Mouse (Mus musculus): ENCODE measurements at regions not wholly inside any gene's neighbourhood (a gene's known extent, or its start where the extent isn't known, plus 50 kb on each side); places are given as distances from the start of the nearest gene placed in this dataset.

DNA sequence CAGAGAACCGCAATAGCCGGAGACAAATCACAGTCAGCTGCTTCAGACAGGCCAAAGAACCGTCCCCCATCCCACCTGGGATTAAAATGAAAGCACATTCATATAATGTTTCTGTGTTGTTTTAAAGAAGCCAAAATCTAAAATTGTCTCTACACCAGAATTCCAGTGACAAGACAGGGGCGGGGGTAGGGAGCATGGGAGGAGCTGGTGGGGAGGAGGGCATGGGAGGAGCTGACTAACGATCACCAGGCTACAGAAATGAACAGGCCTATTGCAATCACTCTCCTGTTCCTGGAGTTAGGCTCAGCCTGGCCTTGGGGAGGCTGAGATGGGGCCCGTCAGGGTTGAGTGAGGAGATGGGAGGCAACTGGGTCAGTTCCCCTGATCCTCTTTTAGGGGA lies 105.9 kb downstream of the Olfm1 start:
- TF ChIP-seq FOSL1 (IDR thresholded peaks at IDR 0.05; ENCODE audit: insufficient read depth, low read length, poor library complexity, severe bottlenecking) = no peak
- no peak for TF ChIP-seq MYOG (IDR thresholded peaks at IDR 0.05; ENCODE audit: control insufficient read depth, extremely low read depth, insufficient read length)
- TF ChIP-seq MAX (IDR thresholded peaks at IDR 0.05) = no peak
- TF ChIP-seq USF1 (IDR thresholded peaks at IDR 0.05; ENCODE audit: low read depth) = no peak
- no peaks in the 10 kb centered on the region for H3K79me3 ChIP-seq (ENCODE audit: low read depth)
- no peaks in the 10 kb centered on the region for H3K36me3 ChIP-seq (ENCODE audit: control insufficient read depth, insufficient read depth)
- peaks cover 31% of the 10 kb centered on the region for H3K27me3 ChIP-seq (ENCODE audit: control insufficient read depth, insufficient read depth, insufficient read length)
- H3K79me2 ChIP-seq (ENCODE audit: control insufficient read depth, insufficient read depth) = no peaks in the 10 kb centered on the region
- H3ac ChIP-seq (ENCODE audit: control insufficient read depth, insufficient read length, low read depth) = no peak overlapping the region
- H3K4me3 ChIP-seq (ENCODE audit: insufficient read depth, poor library complexity, severe bottlenecking) = no peak overlapping the region

DNA sequence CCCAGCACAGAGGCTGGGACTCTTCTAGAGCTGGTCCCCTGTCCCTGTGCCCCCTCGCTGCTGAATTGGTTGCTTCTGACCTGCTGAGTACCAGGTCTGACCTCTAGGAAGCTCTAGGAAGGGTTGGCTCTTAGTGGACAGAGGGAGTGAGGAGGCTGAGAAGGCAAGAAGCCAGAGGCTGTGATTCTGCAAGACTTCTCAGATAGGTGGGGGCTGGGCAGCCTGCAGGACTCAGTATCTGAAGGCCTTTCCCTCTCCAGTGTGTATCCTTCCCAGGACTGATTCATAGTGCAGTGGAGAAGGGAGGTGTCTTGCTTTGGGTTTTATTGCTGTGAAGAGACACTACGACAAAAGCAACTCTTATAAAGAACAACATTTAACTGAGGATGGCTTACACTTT lies 106.6 kb downstream of the Olfm1 start:
- TF ChIP-seq MYOD1 (IDR thresholded peaks at IDR 0.05; ENCODE audit: control insufficient read depth, insufficient read length, low read depth) (no peak), MYOG (IDR thresholded peaks at IDR 0.05; ENCODE audit: control insufficient read depth, extremely low read depth, insufficient read length) (no peak), CEBPB (IDR thresholded peaks at IDR 0.05; ENCODE audit: low read depth) (no peak), MAX (IDR thresholded peaks at IDR 0.05) (no peak), CTCF (IDR thresholded peaks at IDR 0.05; ENCODE audit: control insufficient read depth, insufficient read depth, insufficient read length) (no peak), FOSL1 (IDR thresholded peaks at IDR 0.05; ENCODE audit: insufficient read depth, low read length, poor library complexity, severe bottlenecking) (no peak), USF1 (IDR thresholded peaks at IDR 0.05; ENCODE audit: low read depth) (no peak)
- Histone ChIP-seq H3ac (ENCODE audit: control insufficient read depth, insufficient read length, low read depth) (no peak overlapping the region), H3K36me3 (ENCODE audit: control insufficient read depth, insufficient read depth) (no peaks in the 10 kb centered on the region), H3K79me3 (ENCODE audit: low read depth) (no peaks in the 10 kb centered on the region), H3K27me3 (ENCODE audit: control insufficient read depth, insufficient read depth, insufficient read length) (peaks cover 33% of the 10 kb centered on the region), H3K79me2 (ENCODE audit: control insufficient read depth, insufficient read depth) (no peaks in the 10 kb centered on the region), H3K4me3 (ENCODE audit: insufficient read depth, poor library complexity, severe bottlenecking) (no peak overlapping the region)

DNA sequence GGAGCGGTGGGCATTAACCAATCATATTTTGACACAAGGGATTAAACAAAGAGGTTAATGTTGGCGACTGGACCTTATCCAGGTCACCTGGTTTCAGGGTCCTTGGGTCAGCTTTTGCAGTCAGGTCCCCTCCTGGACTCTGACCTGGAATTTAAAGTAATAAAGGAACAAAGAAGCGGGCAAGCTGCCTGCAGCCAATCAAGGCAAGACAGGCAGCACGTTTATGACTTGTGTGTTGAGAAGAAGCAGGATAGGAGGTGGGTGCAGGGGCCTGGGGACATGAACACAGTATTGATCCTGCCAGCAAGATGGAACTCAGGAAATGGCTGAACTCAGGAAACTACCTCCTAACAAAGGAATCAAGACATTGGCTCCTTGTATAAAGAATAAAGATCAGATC lies 108.5 kb downstream of the Olfm1 start:
- no peaks in the 10 kb centered on the region for H3K79me3 ChIP-seq (ENCODE audit: low read depth)
- no peaks in the 10 kb centered on the region for H3K79me2 ChIP-seq (ENCODE audit: control insufficient read depth, insufficient read depth)
- no peak overlapping the region for H3ac ChIP-seq (ENCODE audit: control insufficient read depth, insufficient read length, low read depth)
- no peak overlapping the region for H3K4me3 ChIP-seq (ENCODE audit: insufficient read depth, poor library complexity, severe bottlenecking)
- peaks cover 33% of the 10 kb centered on the region for H3K27me3 ChIP-seq (ENCODE audit: control insufficient read depth, insufficient read depth, insufficient read length)
- TF ChIP-seq CEBPB (IDR thresholded peaks at IDR 0.05; ENCODE audit: low read depth) = no peak
- no peak for TF ChIP-seq MYOD1 (IDR thresholded peaks at IDR 0.05; ENCODE audit: control insufficient read depth, insufficient read length, low read depth)
- TF ChIP-seq FOSL1 (IDR thresholded peaks at IDR 0.05; ENCODE audit: insufficient read depth, low read length, poor library complexity, severe bottlenecking) = no peak
- no peak for TF ChIP-seq USF1 (IDR thresholded peaks at IDR 0.05; ENCODE audit: low read depth)
- TF ChIP-seq MYOG (IDR thresholded peaks at IDR 0.05; ENCODE audit: control insufficient read depth, extremely low read depth, insufficient read length) = no peak
- TF ChIP-seq CTCF (IDR thresholded peaks at IDR 0.05; ENCODE audit: control insufficient read depth, insufficient read depth, insufficient read length) = no peak
- no peak for TF ChIP-seq MAX (IDR thresholded peaks at IDR 0.05)
- no peaks in the 10 kb centered on the region for H3K36me3 ChIP-seq (ENCODE audit: control insufficient read depth, insufficient read depth)

DNA sequence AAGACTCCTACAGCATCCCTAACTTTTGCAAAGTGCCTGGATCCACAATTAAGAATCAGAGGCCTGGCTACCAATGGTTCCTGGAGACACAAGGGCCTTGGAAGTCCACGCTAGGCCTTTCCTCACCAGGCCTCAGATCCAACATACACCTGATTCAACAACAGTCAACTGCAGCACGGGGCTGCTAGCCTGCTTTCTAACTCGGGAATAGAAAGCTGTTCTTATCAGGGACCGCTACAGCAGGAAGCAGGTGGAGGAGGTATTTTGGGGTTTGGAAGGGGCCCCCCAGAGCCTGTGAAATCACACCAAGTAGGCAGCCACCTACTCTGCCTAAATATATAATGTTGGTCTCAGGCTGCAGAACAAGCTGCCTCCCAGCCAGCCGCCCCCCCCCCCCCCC lies 111.1 kb downstream of the Olfm1 start:
- H3ac ChIP-seq (ENCODE audit: control insufficient read depth, insufficient read length, low read depth) = no peak overlapping the region

DNA sequence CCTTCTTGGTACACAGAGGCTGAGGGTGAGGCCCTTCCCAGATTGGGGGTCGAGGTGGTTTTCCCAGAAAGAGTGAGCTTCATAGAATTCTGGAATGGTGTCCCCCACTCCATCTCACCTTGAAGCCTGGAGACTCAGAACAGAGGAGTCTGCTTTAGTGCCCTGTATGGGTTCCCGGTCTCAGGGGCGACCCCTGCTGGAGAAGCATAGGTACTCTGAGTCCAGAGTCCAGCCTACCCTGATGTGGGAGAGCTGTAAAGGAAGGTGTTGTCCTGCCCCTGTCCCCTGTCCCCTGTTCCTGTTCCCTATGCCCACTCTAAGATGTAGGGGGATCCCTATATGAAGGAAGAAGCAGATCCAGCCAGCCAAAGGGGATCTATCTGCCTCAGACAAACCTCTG lies 111.9 kb downstream of the Olfm1 start:
- Histone ChIP-seq H3K27me3 (ENCODE audit: control insufficient read depth, insufficient read depth, insufficient read length) (peaks cover 51% of the 10 kb centered on the region), H3K79me2 (ENCODE audit: control insufficient read depth, insufficient read depth) (no peaks in the 10 kb centered on the region), H3K4me3 (ENCODE audit: insufficient read depth, poor library complexity, severe bottlenecking) (no peak overlapping the region), H3ac (ENCODE audit: control insufficient read depth, insufficient read length, low read depth) (no peak overlapping the region), H3K36me3 (ENCODE audit: control insufficient read depth, insufficient read depth) (no peaks in the 10 kb centered on the region), H3K79me3 (ENCODE audit: low read depth) (no peaks in the 10 kb centered on the region)
- TF ChIP-seq MYOD1 (IDR thresholded peaks at IDR 0.05; ENCODE audit: control insufficient read depth, insufficient read length, low read depth) (no peak), CEBPB (IDR thresholded peaks at IDR 0.05; ENCODE audit: low read depth) (no peak), MAX (IDR thresholded peaks at IDR 0.05) (no peak), CTCF (IDR thresholded peaks at IDR 0.05; ENCODE audit: control insufficient read depth, insufficient read depth, insufficient read length) (peak; percentile 48)

More for the DNA sequence above, 111.1 kb downstream of the Olfm1 start:
- H3K4me3 ChIP-seq (ENCODE audit: insufficient read depth, poor library complexity, severe bottlenecking) = no peak overlapping the region
- H3K79me3 ChIP-seq (ENCODE audit: low read depth) = no peaks in the 10 kb centered on the region
- no peaks in the 10 kb centered on the region for H3K79me2 ChIP-seq (ENCODE audit: control insufficient read depth, insufficient read depth)
- peaks cover 47% of the 10 kb centered on the region for H3K27me3 ChIP-seq (ENCODE audit: control insufficient read depth, insufficient read depth, insufficient read length)
- TF ChIP-seq USF1 (IDR thresholded peaks at IDR 0.05; ENCODE audit: low read depth) (no peak), MYOG (IDR thresholded peaks at IDR 0.05; ENCODE audit: control insufficient read depth, extremely low read depth, insufficient read length) (no peak), FOSL1 (IDR thresholded peaks at IDR 0.05; ENCODE audit: insufficient read depth, low read length, poor library complexity, severe bottlenecking) (no peak), CTCF (IDR thresholded peaks at IDR 0.05; ENCODE audit: control insufficient read depth, insufficient read depth, insufficient read length) (no peak), CEBPB (IDR thresholded peaks at IDR 0.05; ENCODE audit: low read depth) (no peak), MAX (IDR thresholded peaks at IDR 0.05) (no peak), MYOD1 (IDR thresholded peaks at IDR 0.05; ENCODE audit: control insufficient read depth, insufficient read length, low read depth) (no peak)
- no peaks in the 10 kb centered on the region for H3K36me3 ChIP-seq (ENCODE audit: control insufficient read depth, insufficient read depth)

DNA sequence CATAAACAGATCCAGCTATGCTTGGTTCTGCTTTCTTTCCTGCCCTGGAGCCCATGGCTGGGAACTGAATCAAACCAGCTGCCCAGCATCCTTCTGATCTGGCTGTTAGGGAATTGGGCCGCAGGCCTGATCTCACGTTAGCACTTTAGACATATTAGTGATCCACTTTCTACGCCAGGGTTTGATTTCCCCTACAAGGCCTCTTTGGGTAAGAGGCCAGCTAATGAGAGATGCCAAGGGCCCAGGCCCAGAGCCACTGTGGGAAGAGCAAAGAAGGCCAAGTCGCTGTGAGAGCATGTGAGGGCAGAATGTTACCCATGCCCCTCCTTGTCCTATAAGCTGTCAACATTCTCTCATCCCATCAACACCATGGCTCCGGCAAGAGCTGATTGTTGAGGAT lies 116.3 kb downstream of the Olfm1 start:
- TF ChIP-seq MYOG (IDR thresholded peaks at IDR 0.05; ENCODE audit: control insufficient read depth, extremely low read depth, insufficient read length) = no peak
- TF ChIP-seq CEBPB (IDR thresholded peaks at IDR 0.05; ENCODE audit: low read depth) = no peak
- TF ChIP-seq MYOD1 (IDR thresholded peaks at IDR 0.05; ENCODE audit: control insufficient read depth, insufficient read length, low read depth) = no peak
- TF ChIP-seq FOSL1 (IDR thresholded peaks at IDR 0.05; ENCODE audit: insufficient read depth, low read length, poor library complexity, severe bottlenecking) = no peak
- no peak for TF ChIP-seq CTCF (IDR thresholded peaks at IDR 0.05; ENCODE audit: control insufficient read depth, insufficient read depth, insufficient read length)
- no peak for TF ChIP-seq MAX (IDR thresholded peaks at IDR 0.05)
- TF ChIP-seq USF1 (IDR thresholded peaks at IDR 0.05; ENCODE audit: low read depth) = no peak
- peaks cover 75% of the 10 kb centered on the region for H3K27me3 ChIP-seq (ENCODE audit: control insufficient read depth, insufficient read depth, insufficient read length)
- H3ac ChIP-seq (ENCODE audit: control insufficient read depth, insufficient read length, low read depth) = no peak overlapping the region
- no peaks in the 10 kb centered on the region for H3K79me3 ChIP-seq (ENCODE audit: low read depth)
- no peaks in the 10 kb centered on the region for H3K36me3 ChIP-seq (ENCODE audit: control insufficient read depth, insufficient read depth)
- H3K79me2 ChIP-seq (ENCODE audit: control insufficient read depth, insufficient read depth) = no peaks in the 10 kb centered on the region
- no peak overlapping the region for H3K4me3 ChIP-seq (ENCODE audit: insufficient read depth, poor library complexity, severe bottlenecking)
